Mouse (Mus musculus) G1E (cell line): Measurements from ENCODE around the gene Kcmf1. TPM values are rescaled to one million over a fixed set of nuclear protein-coding genes. Genes with fewer than 3 reads are reported as not detected.
A peak's percentile ranks its signal among the peaks of the same experiment; 100 is the strongest.
"Not testable (repeated sequence)": the region's sequence is repeated elsewhere in the genome, so short reads cannot be mapped to it uniquely, and the experiment has no call there.

Source experiments
- ATAC-seq: 2 replicates; pipeline ENCODE4 v1.8.0; 2016; ENCODE audit warnings: mild to moderate bottlenecking; ENCODE audit not compliant: insufficient number of reproducible peaks, poor library complexity, low FRiP score, severe bottlenecking; ENCODE audit errors: extremely low read depth
- DNase-seq: peaks from one replicate; pipeline ENCODE4 v3.0.0; 2012; ENCODE audit warnings: low spot score
- H3K27me3 ChIP-seq: 2 replicates; pipeline ENCODE4 v1.6.1; 2012; ENCODE audit warnings: mild to moderate bottlenecking, low read length, inconsistent platforms; ENCODE audit not compliant: insufficient read depth
- H3K36me3 ChIP-seq: replicated peaks from 2 replicates; pipeline ENCODE3; 2012; ENCODE audit warnings: mild to moderate bottlenecking, inconsistent platforms
- H3K4me1 ChIP-seq: 2 replicates; pipeline ENCODE4 v1.6.1; 2012; ENCODE audit warnings: low read depth, low read length, inconsistent platforms, mixed read lengths; ENCODE audit not compliant: insufficient read depth
- H3K4me3 ChIP-seq: 2 replicates; pipeline ENCODE4 v1.5.1; 2012; ENCODE audit warnings: low read depth, mild to moderate bottlenecking, inconsistent platforms, low read length, moderate library complexity, mixed read lengths
- H3K9me3 ChIP-seq: replicated peaks from 2 replicates; pipeline ENCODE4 v1.6.1; 2012; ENCODE audit warnings: inconsistent platforms
- CTCF ChIP-seq: IDR thresholded peaks from 2 replicates; pipeline ENCODE4 v1.5.1; 2012; ENCODE audit warnings: low read depth, low read length, inconsistent platforms, mixed read lengths
- GATA1 ChIP-seq: IDR thresholded peaks from 2 replicates; pipeline ENCODE4 v1.6.1; 2012; ENCODE audit warnings: borderline replicate concordance, low read length, inconsistent platforms, mixed read lengths
- GATA2 ChIP-seq: IDR thresholded peaks from 2 replicates; pipeline ENCODE4 v1.6.1; 2012; ENCODE audit warnings: low read depth, low read length, inconsistent platforms, borderline replicate concordance
- POLR2AphosphoS5 ChIP-seq: IDR thresholded peaks from 2 replicates; pipeline ENCODE4 v1.6.1; 2012; ENCODE audit warnings: low read depth, low read length, inconsistent platforms; ENCODE audit not compliant: insufficient replicate concordance
- TAL1 ChIP-seq: conservative IDR thresholded peaks from 2 replicates; pipeline ENCODE4 v1.6.1; 2012; ENCODE audit warnings: low read depth, low read length, inconsistent platforms, mixed read lengths
- polyA plus RNA-seq: library from polyadenylated mRNA; stranded (reverse); fragments of >175 nt; gene quantifications from 2 replicates; pipeline ENCODE4 v1.2.3, GENCODE M21; 2012
- total RNA-seq, 2 experiments: library from RNA; stranded (forward) in 1 of 2; stranded (reverse) in 1 of 2; fragments of 200-1000 nt in 1 of 2; fragments of >200 nt in 1 of 2; fragmentation: Nextera tagmentation in 1 of 2; gene quantifications; 2 replicates each; pipeline ENCODE4 v1.2.3; 2014 to 2017

The Kcmf1 gene
- total and polyA plus RNA-seq, 3 experiments, result 65.2 to 102 (median 88.5) TPM

DNA sequence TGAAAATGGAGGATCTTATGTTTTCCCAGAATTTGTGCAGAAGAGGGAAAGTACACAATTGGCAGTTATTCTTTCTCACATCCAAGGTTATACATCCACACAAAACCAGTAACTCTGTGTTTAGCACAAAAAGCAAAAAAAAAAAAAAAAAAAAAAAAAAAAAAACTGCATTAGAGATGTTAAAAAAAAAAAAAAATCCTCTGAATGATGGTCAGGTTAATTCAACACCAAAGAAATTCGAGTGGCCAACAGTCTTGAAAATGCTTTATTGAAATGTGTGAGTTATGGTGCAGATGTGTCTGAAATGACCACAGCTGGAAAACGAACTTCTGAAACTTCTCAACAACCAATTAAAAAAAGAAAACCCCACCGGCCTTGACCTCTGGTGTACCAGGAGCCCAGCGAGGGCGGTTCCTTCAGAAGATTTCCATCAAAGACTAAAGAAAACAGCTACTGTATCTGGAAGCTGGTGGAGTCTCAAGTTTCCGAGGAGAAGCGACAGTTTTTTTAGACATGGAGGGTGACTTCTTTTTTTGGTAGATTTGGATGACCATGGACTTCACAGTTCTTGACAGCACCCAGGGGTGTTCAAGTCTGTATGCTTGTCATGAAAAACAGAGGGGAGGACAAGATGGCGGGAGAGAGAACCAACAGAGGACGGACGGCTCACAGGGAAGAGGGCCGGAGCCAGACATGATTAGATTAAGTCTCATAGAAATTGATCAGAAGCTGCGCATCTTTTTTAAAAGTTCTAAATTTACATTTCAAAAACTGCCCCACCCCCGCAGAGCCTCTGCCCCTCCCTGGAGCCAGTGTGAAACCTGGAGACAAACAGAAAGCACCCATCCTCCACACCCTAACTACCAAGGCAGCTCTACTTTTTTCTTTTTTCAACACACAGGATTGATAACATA lies 58.7 kb downstream of the Kcmf1 start:
- no peak for TF ChIP-seq TAL1
- TF ChIP-seq POLR2AphosphoS5, result no peak
- TF ChIP-seq CTCF, result no peak
- no peak for TF ChIP-seq GATA1
- TF ChIP-seq GATA2, result no peak
- Histone ChIP-seq H3K36me3 (peaks cover 81% of the 10 kb centered on the region), H3K9me3 (no peaks in the 10 kb centered on the region), H3K27me3 (no peaks in the 10 kb centered on the region), H3K4me1 (0 out of 2 replicates have a peak, but pooled peaks cover 2% of the 10 kb centered on the region), H3K4me3 (no peak overlapping the region)
- DNase-seq (no peak), ATAC-seq (no peak)

DNA sequence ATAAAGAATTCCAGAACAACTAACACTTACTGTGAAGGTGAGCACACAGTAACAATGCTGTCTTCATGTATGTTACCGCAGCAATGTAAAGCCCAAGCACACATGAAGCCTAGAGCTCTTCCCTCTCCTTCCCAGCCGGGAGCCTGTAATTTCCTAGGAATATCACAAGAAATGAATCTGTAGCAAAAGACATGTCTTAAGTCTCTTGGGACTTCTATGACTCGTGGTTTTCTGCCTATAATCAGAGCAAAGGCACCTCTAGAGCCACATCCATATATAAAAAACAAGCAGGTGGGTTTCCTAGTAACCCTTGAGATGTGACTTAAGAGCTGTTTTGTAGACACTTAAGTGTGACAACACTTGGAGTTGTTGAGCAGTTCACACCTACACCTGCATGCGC lies 62.0 kb downstream of the Kcmf1 start:
- Histone ChIP-seq H3K4me1 (0 out of 2 replicates have a peak, but pooled peaks cover 2% of the 10 kb centered on the region), H3K36me3 (peaks cover 49% of the 10 kb centered on the region), H3K9me3 (no peaks in the 10 kb centered on the region), H3K4me3 (no peak overlapping the region), H3K27me3 (peaks cover 4% of the 10 kb centered on the region)
- no peak for TF ChIP-seq CTCF
- no peak for TF ChIP-seq TAL1
- no peak for TF ChIP-seq GATA2
- TF ChIP-seq GATA1, result no peak
- TF ChIP-seq POLR2AphosphoS5, result no peak
- no peak for ATAC-seq
- DNase-seq, result no peak

- Histone ChIP-seq H3K9me3 (no peaks in the 10 kb centered on the region), H3K4me1 (0 out of 2 replicates have a peak, but pooled peaks cover 2% of the 10 kb centered on the region), H3K27me3 (peaks cover 10% of the 10 kb centered on the region), H3K36me3 (peaks cover 21% of the 10 kb centered on the region), H3K4me3 (no peak overlapping the region)
- DNase-seq (no peak), ATAC-seq (no peak)
- no peak for TF ChIP-seq TAL1
- no peak for TF ChIP-seq GATA2
- TF ChIP-seq GATA1, result no peak
- no peak for TF ChIP-seq POLR2AphosphoS5
- TF ChIP-seq CTCF, result no peak
Observed at GRCm38 (mm10) chr6:72834518-72834917, 65.3 kb downstream of the Kcmf1 start.

- DNase-seq, result no peak
- ATAC-seq, result no peak
- Histone ChIP-seq H3K4me1 (0 out of 2 replicates have a peak, but pooled peaks cover 2% of the 10 kb centered on the region), H3K9me3 (no peaks in the 10 kb centered on the region), H3K27me3 (peaks cover 14% of the 10 kb centered on the region), H3K36me3 (peaks cover 5% of the 10 kb centered on the region), H3K4me3 (no peak overlapping the region)
- TF ChIP-seq GATA1, result no peak
- TF ChIP-seq GATA2, result no peak
- TF ChIP-seq POLR2AphosphoS5, result no peak
- no peak for TF ChIP-seq TAL1
- no peak for TF ChIP-seq CTCF
Observed at GRCm38 (mm10) chr6:72831858-72832257, 67.9 kb downstream of the Kcmf1 start.

DNA sequence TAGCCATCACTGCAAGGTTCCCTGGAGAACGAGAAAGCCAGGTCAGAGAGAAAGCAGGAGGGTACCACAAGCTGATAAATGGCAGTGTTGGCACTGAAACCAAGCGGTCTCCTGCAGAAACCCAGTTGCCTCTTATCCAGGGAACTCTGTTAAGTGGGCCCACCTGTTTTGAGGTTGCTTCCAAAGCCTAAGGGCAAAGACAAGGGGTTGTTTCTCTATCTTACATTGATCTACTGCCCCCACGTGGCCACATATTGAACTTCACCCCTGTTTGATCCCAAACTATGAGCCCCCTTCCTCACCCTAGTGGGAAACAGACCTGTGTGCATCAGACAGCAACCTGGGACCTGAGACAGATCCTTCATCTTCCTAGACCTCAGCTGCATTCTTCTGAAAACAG lies 68.5 kb downstream of the Kcmf1 start:
- no peak for ATAC-seq
- TF ChIP-seq POLR2AphosphoS5, result no peak
- TF ChIP-seq GATA1, result no peak
- no peak for TF ChIP-seq GATA2
- peak; percentile 72 for TF ChIP-seq CTCF
- TF ChIP-seq TAL1, result no peak
- peak; percentile 31 for DNase-seq
- Histone ChIP-seq H3K9me3 (no peaks in the 10 kb centered on the region), H3K4me1 (no peaks in the 10 kb centered on the region), H3K36me3 (peaks cover under 1% of the 10 kb centered on the region), H3K4me3 (no peak overlapping the region), H3K27me3 (peaks cover 14% of the 10 kb centered on the region)

DNA sequence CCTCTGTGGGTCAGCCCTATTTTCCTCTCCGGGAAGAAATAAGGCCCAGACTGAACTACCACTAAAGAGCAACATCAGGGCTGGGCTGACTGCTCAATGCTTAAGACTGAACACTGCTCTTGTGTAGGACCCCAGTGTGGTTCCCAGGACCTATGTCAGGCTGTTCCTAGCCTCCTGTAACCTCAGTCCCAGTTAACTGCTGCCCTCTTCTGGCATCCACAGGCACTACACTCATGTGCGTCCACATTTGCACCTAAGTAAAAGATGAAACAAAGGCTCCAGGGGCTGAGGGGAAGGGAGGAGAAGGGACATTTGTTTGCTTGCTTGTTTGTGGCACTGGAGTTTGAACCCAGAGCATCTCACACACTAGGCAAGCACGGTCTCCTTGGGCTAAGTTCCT lies 70.9 kb downstream of the Kcmf1 start:
- no peaks in the 10 kb centered on the region for H3K4me1 ChIP-seq
- no peaks in the 10 kb centered on the region for H3K9me3 ChIP-seq
- peaks cover 19% of the 10 kb centered on the region for H3K27me3 ChIP-seq
- H3K4me3 ChIP-seq, result no peak overlapping the region
- ATAC-seq (no peak), DNase-seq (no peak)
- TF ChIP-seq CTCF, result peak; percentile 41; the same call in 1 of the 2 replicates
- TF ChIP-seq GATA2, result no peak
- no peaks in the 10 kb centered on the region for H3K36me3 ChIP-seq

DNA sequence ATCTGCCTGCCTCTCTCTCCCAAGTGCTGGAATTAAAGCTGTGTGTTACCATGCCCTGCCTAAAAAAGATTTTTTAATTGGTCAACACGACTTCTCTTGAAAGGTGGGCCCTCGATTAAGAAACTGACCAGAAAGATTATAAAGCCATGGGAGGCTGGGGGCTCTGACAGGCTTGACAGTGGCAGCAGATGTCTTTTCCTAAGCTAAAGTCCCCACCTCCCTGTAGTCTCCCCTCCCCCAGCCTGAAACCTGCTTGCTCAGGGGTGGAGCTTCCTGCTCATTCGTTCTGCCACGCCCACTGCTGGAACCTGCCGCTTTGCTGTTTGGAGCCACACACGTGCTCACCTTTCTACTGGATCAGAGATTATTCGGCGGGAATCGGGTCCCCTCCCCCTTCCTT lies 71.7 kb downstream of the Kcmf1 start:
- not testable (repeated sequence) for H3K4me1 ChIP-seq, H3K4me3 ChIP-seq, H3K36me3 ChIP-seq, DNase-seq, H3K9me3 ChIP-seq, ATAC-seq
- peaks cover 19% of the 10 kb centered on the region for H3K27me3 ChIP-seq
